Mouse (Mus musculus): ENCODE data around the gene Gm10188.

Gm10188 gene

DNA sequence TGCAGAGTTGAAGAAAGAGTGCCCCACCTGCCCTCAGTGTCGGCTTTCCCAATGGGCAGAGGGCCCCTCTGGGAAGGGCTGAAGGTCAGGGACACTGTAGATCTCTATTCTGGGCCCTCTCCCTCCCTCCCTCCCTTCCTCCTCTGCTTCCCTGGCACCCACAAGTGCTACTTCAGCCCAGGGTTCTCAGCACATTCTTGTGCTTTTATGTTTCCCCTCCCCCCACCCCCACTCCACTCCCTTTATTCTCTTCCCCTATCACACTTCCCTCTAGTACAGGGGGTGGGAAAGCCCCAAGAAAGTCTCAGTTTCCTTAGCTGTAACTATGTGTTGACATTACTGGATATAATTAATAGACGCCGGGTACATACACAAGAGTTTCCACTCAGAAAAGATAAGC, 34.9 kb downstream of the Gm10188 start:
- DNase-seq (ENCODE audit: low read depth): no peak

DNA sequence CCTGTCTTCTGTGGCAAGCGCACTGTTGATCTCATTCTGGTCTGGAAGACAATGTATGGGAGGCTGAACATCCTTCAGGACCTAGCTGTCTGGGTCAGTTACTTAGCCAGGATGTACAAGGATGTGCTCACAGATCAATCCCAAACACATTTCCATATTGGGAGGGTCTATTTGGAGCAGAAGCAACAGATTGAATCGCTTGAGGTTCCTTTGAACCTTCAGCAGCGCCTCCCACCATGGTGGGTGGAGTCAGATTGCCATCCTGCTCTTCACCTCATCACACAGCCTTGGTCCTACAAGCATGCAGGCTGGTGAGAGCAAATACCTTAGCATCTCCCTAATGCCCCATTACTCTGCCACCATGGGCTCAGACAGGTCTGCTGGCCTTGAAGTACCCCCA, 35.8 kb downstream of the Gm10188 start:
- DNase-seq (ENCODE audit: low read depth): no peak

DNA sequence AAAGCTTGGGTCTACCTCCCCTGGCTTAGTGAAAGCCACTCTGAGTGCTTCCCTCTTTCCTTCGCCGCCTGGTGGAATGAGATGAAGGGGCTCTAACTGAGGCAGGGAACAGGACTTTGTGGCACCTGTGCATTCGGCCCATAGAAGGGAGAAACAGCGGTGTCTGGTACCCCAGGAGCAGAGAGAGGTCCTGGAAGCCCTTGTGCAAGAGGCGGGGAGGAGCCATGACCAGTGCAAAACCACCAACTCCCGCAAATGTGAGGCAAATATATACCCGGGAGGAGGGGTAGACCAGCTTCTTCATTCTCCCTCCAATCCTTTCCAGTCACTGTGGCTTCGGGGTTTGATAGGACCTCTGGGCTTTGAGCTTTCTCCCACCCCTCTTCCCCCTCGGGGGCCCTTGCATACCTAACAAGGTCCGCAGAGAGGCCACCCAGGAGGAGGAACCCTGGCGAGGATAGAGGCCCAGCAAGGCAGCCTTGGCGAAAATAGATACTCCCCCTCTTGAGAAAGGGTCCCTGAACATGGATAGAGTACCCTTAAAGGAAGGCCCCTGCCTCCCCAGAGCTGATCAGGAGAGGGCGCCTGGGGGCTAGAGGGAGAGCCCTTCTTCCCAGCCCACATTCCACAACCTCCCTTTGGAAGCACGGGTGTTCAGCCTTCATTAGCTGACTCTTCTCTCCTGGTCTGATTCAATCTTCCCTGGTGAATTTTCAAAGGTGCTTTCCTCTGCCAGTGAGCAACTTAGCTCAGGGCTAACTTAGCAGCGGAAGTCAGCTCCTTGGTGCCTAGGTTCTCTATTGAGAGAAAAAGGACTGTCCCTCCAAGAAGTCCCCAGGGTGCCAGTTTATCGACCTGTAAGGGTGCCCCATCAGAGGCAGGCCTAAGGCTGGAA, 37.5 kb downstream of the Gm10188 start:
- DNase-seq (ENCODE audit: low read depth): no peak

DNA sequence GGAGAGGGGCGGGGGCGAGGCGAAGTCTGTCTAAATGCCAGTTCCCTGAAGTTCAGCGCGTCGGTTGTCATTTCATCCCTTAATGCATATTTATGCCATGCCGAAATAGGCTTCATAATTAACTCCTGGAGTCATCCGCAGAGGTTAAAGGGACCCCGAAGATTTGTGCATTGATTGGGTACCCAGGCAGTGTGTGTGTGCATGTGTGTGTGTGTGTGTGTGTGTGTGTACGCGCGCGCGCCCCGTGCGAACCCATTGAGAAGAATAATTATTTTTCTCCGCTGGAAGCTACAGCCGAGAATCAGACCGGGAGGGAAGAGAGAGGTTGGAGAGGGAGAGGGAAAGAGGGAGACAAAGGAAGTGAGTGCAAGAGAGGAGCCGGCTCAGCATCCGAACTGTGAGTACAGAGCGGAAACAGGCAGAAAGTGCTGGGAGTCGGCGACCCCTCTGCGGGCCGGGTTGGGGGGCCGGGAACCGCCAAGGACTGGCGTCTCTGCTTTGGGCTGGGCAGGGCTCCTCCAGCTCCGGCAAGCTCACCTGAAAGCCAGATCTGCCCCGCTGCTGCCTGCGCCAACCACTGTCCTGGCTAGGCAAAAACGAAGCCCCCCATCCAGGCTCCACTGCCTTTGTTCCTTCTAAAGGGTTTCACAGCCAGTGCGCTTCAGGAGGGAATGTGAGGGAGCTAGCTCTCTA, 38.3 kb downstream of the Gm10188 start, which contains the start of the genes Lemd1 and AC124108.1:
Gene Lemd1, plus strand, starts transcription at position 339 of the 693 bp plus-strand sequence.
Gene AC124108.1, plus strand, starts transcription at position 365 of the 693 bp plus-strand sequence.
- no peak for DNase-seq (ENCODE audit: low read depth)

DNA sequence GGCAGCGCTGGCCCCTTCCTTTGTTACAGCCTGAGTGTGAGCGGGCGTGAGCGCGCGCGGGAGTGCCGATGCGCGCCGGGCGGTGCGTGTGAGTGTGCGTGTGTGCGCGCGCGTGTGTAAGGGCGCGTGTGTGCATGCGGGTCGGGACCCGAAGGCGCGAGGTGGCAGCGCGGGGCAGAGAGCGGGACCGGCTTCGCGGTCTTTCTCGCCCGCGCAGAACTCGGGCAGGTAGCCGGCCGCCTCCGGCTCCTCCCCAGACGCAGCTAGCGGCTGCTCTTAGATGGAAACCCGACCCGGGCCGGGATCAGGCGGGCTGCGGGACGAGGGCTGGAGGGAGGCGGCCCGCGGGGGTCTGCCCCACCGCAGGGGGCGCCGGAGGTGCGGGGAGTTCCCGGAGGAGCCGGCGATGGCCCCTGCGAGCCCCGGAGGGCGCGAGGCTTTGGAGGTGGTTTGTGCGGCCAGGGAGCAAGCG, 38.9 kb downstream of the Gm10188 start:
- no peak for DNase-seq (ENCODE audit: low read depth)

DNA sequence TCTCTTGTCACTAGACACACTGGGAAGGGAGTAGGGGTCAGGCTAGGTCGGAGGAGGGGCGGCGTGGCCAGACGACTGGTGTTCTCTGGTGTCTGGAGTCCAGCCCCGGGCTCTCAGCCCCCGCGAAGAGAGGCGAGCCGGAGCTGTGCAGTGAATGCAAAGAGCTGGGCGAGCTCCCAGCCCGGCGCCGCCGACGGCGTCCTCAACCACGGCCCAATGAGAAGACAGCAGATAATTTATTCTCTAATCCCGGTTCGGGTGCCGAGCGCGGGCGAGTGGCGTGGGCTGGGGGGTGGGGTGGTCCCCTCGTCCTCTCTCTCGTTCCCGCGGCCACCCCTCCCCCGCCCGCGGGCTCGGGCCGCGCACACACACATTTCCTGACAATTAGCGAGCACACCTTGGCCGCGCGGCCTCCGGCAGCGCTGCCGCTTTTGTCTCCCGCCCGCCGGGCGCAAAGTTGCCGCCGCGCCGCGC, 39.5 kb downstream of the Gm10188 start:
- DNase-seq (ENCODE audit: low read depth): no peak

DNA sequence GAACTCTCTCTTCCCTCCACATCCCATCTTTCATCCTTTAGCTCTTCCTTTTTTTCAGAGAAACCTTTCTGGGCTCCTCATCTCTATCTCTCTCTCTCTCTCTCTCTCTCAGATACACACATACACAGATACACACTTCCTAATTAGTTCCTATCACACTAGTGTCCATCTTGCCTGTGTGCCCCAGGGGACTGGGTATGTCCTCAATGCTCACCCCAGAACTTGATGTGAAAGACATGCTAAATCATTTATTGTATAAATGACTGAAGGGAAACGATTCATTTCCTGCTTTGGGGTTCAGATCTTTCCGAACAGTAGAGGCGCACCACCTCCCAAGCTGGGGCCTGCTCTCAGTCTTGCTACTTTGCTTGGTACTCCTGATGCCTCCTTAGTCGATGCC, 40.3 kb downstream of the Gm10188 start:
- DNase-seq (ENCODE audit: low read depth): no peak

DNA sequence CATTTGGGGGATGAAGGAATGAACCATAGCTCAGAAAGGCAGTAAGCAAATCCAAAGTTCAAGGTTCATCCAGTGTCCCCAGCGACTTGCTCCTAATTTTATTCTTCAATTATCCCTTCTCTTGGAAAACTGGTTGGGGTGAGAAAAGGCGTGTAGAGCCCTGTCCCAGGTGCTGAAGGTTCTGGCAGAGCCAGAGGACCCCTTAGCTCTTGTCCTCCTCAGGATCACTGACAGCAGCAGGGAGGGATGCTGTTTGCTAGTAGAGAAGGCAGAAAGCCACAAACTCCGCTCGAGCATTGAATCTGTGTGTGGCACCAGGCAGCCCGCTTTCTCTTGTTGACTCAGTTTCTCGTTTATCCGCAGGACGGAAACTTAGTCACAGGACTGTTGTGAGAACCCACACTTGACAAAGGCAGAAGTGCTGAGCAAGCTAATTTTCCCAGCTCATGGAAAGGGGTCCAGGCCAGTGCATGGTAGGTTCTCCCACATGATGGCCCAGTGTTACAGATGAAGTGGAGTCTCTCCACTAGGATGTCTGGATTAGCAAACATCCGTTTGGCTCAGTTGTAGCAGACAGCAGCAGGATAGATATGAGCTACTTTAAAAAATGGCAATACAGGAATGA, 41.0 kb downstream of the Gm10188 start:
- DNase-seq (ENCODE audit: low read depth): no peak

DNA sequence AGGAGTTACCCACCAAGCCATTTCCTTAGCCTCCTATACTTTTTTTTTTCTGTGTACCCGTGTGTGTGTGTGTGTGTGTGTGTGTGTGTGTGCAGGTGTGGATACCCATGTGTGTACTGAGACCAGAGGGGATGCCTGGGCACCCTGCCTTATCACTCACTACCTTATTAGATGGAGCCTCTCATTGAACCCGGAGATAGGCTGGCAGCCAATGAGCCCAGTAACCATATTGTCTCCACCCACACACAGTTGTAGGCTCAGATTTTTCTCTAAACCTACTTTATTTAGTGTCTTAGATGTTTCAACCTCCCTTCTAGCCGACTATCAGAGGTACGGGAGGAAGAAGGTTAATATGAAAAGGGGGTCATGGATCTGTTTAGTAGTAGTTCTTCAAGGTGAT, 43.3 kb downstream of the Gm10188 start:
- no peak for DNase-seq (ENCODE audit: low read depth)

Measured in induced T-regulatory cell, adult 2 months (primary cell).